Mouse (Mus musculus) kidney, postnatal 0 days (tissue): ENCODE measurements around the gene Prkab2. TPM values are rescaled to one million over a fixed set of nuclear protein-coding genes. Genes with fewer than 3 reads are reported as not detected.

Source experiments
- ATAC-seq: fragments of 200-750 bp; cut with Nextera tagmentation; replicated peaks from 2 replicates; pipeline ENCODE4 v1.8.0; 2017; ENCODE audit warnings: low read depth, moderate number of reproducible peaks, moderate TSS enrichment, moderate library complexity; ENCODE audit not compliant: low FRiP score
- DNase-seq: peaks from one replicate; pipeline ENCODE4 v3.0.0-alpha.2; 2016; ENCODE audit warnings: low spot score
- H3K27ac ChIP-seq: fragments of 300-500 bp; sonication (generic); 2 replicates; pipeline ENCODE4 v1.5.1; 2014; ENCODE audit warnings: mild to moderate bottlenecking
- H3K27me3 ChIP-seq: fragments of 300-500 bp; sonication (generic); 2 replicates; pipeline ENCODE4 v1.6.1; 2014; ENCODE audit warnings: low read length, mixed read lengths; ENCODE audit not compliant: insufficient read depth
- H3K36me3 ChIP-seq: fragments of 300-500 bp; sonication (generic); 2 replicates; pipeline ENCODE4 v1.6.1; 2014; ENCODE audit warnings: low read length, mixed read lengths; ENCODE audit not compliant: insufficient read depth
- H3K4me1 ChIP-seq: fragments of 300-500 bp; sonication (generic); replicated peaks from 2 replicates; pipeline ENCODE4 v1.6.1; 2014; ENCODE audit warnings: antibody characterized with exemption, low read length, mixed read lengths; ENCODE audit not compliant: insufficient read depth
- H3K4me2 ChIP-seq: fragments of 300-500 bp; sonication (generic); 2 replicates; pipeline ENCODE4 v1.6.1; 2014; ENCODE audit warnings: mild to moderate bottlenecking, low read length, moderate library complexity, mixed read lengths
- H3K4me3 ChIP-seq: fragments of 300-500 bp; sonication (generic); replicated peaks from 2 replicates; pipeline ENCODE4 v1.5.1; 2014; ENCODE audit warnings: low read depth, low read length
- H3K9ac ChIP-seq: fragments of 300-500 bp; sonication (generic); 2 replicates; pipeline ENCODE4 v1.6.1; 2014; ENCODE audit warnings: low read depth, low read length
- H3K9me3 ChIP-seq: fragments of 300-500 bp; sonication (generic); replicated peaks from 2 replicates; pipeline ENCODE4 v1.6.1; 2016; ENCODE audit warnings: low read length, inconsistent platforms, mixed read lengths
- CTCF ChIP-seq: IDR thresholded peaks from 2 replicates; pipeline ENCODE4 v1.5.1; 2016; ENCODE audit warnings: antibody characterized with exemption, low read depth, mild to moderate bottlenecking, moderate library complexity
- WGBS: fragments of 180-500 bp; shearing (Covaris S2); extraction: QIAGEN DNeasy Blood & Tissue Kit; methylation state at CpG from one replicate; pipeline ENCODE4 v1.1.7; 2014; 5-methylcytosine and 5-hydroxymethylcytosine counted together
- microRNA-seq: library from miRNA; unstranded; fragments of <30 nt; microRNA quantifications from one replicate; pipeline ENCODE4, GENCODE M21; 2016
- polyA plus RNA-seq: library from polyadenylated mRNA; unstranded; fragments of >200 nt; fragmentation: Nextera tagmentation; extraction: Ambion mirVana; gene quantifications from 2 replicates; pipeline ENCODE4 v1.2.1, GENCODE M21; 2015

Gene Prkab2
- polyA plus RNA-seq, 1 experiment from 2014 or later = 4.7 TPM

DNA sequence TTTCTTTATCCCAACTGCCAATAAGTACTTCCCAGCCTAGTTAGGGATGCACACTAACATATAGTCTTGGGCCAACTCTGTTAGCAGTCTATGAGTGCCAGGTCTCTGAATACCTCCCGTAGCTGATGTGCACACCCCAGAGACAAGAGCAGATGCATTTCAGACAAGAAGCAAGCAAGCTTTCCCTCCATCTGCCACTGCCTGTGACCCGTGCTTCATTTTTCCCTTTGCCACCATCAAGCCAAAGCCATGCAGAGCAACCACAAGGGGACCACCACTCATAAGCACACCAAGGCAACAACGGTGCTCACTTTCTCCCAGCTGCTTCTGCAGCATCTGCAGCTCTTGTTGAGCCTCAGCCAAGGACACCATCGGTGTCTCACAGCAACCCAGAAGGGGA, 48.6 kb downstream of the Prkab2 start:
- no peaks in the 10 kb centered on the region for H3K27me3 ChIP-seq
- H3K9ac ChIP-seq = no peak overlapping the region
- H3K4me3 ChIP-seq = no peak overlapping the region
- no peaks in the 10 kb centered on the region for H3K36me3 ChIP-seq
- no peaks in the 10 kb centered on the region for H3K9me3 ChIP-seq
- DNase-seq (no peak), ATAC-seq (no peak)
- 82% methylated on average over 4 of the region's 4 CpGs for WGBS
- H3K4me2 ChIP-seq = no peak overlapping the region
- H3K4me1 ChIP-seq = no peaks in the 10 kb centered on the region
- no peak overlapping the region for H3K27ac ChIP-seq
- no peak for TF ChIP-seq CTCF

DNA sequence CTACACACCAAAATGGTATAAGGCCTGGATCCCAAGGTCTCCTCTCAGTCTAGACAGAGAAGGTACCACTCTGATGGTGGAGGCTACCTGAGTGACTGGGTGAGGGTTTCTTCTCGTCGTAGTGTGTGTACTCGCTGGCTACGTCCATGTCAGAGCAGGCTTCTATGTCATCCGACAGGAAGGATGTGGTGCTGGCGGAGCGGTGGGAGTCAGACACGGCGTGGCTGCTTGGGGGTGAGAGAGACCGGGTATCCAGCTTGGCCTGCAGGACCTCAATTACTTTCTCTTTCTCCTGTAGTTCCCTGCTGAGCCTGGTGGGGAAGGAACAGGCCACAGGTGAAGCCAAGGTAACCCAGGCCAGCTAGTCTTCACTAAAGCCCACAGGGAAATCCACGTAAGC, 52.1 kb downstream of the Prkab2 start:
- DNase-seq (no peak), ATAC-seq (no peak)
- no peak for TF ChIP-seq CTCF
- Histone ChIP-seq H3K4me2 (no peak overlapping the region), H3K27ac (no peak overlapping the region), H3K27me3 (no peaks in the 10 kb centered on the region), H3K9ac (no peak overlapping the region), H3K9me3 (no peaks in the 10 kb centered on the region), H3K36me3 (no peaks in the 10 kb centered on the region), H3K4me3 (no peak overlapping the region), H3K4me1 (no peaks in the 10 kb centered on the region)
- WGBS = 87% methylated on average over 11 of the region's 11 CpGs

DNA sequence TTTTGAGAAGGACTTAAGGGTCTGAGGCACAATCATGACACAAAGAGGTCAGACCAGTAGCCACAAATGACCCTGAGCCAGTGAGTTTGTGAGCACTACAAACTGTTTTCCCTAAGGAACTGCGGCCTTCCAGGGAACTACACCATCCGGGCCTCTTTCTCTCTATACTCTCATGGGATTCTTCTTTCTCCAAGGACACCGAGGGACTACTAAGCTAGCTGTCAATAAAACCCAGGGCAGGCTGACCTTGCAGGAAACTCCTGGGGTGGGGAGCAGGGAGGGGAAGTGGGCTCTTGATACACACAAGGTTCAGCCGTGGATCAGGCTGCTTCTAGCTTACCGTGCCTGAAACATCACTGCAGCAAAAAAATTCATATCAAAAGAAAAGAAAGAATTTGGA, 52.9 kb downstream of the Prkab2 start:
- 60% methylated on average over 5 of the region's 5 CpGs for WGBS
- no peak for DNase-seq

DNA sequence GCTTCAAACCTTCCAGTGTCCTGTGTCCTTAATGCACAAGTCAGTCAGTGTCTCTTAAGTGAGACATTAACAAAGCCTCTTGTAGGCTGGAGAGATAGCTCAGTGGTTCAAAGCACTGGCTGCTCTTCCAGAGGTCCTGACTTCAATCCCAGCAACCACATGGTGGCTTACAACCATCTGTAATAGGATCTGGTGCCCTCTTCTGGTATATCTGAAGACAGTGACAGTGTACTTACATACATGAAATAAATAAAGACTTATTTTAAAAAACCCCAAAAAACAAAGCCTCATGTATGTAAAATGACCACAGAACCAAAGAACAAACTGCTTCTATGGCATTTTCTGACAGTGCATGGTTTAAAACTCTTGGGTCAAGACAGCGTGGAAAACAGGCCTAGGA, 57.9 kb downstream of the Prkab2 start:
- no peak overlapping the region for H3K4me3 ChIP-seq
- H3K9ac ChIP-seq = no peak overlapping the region
- TF ChIP-seq CTCF = peak; percentile 9; the same call in 1 of the 2 replicates
- 74% methylated on average over 1 of the region's 1 CpGs for WGBS
- DNase-seq = no peak
- H3K4me1 ChIP-seq = no peaks in the 10 kb centered on the region
- no peak for ATAC-seq
- H3K27me3 ChIP-seq = no peaks in the 10 kb centered on the region
- H3K27ac ChIP-seq = no peak overlapping the region
- H3K36me3 ChIP-seq = no peaks in the 10 kb centered on the region
- H3K4me2 ChIP-seq = no peak overlapping the region
- H3K9me3 ChIP-seq = no peaks in the 10 kb centered on the region

More for the DNA sequence above, 52.9 kb downstream of the Prkab2 start:
- Histone ChIP-seq H3K36me3 (no peaks in the 10 kb centered on the region), H3K9ac (no peak overlapping the region), H3K4me1 (no peaks in the 10 kb centered on the region), H3K9me3 (no peaks in the 10 kb centered on the region), H3K27me3 (no peaks in the 10 kb centered on the region), H3K27ac (no peak overlapping the region), H3K4me3 (no peak overlapping the region), H3K4me2 (no peak overlapping the region)
- TF ChIP-seq CTCF = no peak
- no peak for ATAC-seq

DNA sequence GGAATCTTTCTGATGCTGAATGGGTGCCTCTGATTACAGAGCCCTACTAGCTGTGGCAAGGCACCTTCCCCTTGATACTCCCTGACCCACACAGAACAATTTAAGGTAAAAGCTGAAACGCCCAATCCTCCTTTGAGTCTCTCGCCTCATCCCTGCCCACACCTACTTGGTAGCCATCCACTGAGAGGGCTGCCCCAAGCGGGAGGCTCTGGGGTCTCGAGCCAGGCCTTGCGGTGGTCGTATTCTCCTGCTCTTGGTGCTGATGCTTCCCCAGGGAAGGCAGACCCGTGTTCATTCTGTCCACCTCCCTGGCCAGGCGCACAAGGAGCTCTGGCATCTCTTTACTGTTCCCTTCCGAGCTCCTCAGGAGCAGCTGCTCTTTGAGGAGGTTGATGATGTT, 61.1 kb downstream of the Prkab2 start:
- Histone ChIP-seq H3K36me3 (no peaks in the 10 kb centered on the region), H3K4me1 (no peaks in the 10 kb centered on the region), H3K9ac (no peak overlapping the region), H3K9me3 (no peaks in the 10 kb centered on the region), H3K27ac (no peak overlapping the region), H3K4me3 (no peak overlapping the region), H3K27me3 (no peaks in the 10 kb centered on the region), H3K4me2 (no peak overlapping the region)
- no peak for TF ChIP-seq CTCF
- ATAC-seq (no peak), DNase-seq (no peak)
- 88% methylated on average over 9 of the region's 9 CpGs for WGBS

Small RNA genes lying within 50 kb of the gene (microRNA-seq; reads per million reads assigned to microRNA genes)
- gene Mir7225 = not detected

Other genes starting within 250 kb of the Prkab2 start
- gene Olfr1402, start 236.2 kb upstream of the Prkab2 start, polyA plus RNA-seq = 0.04 TPM in 1 of 2 replicates, not detected in the other
- gene Chd1l, start 48.0 kb upstream of the Prkab2 start, polyA plus RNA-seq = 15.1 and 16.4 TPM in 2 replicates
- gene Fmo5, start 29.4 kb upstream of the Prkab2 start, polyA plus RNA-seq = 9.1 and 12.6 TPM in 2 replicates
- gene Gm17651, start 16.5 kb downstream of the Prkab2 start, polyA plus RNA-seq = not detected in 2 replicates
- 17.6 and 18.0 TPM in 2 replicates for gene Pde4dip, start 230.5 kb downstream of the Prkab2 start, polyA plus RNA-seq
- 97.7 and 102 TPM in 2 replicates for gene Sec22b, start 243.0 kb downstream of the Prkab2 start, polyA plus RNA-seq